Mouse (Mus musculus) thymus, postnatal 0 days (tissue): ENCODE measurements around the gene Map4. TPM values are rescaled to one million over a fixed set of nuclear protein-coding genes. Genes with fewer than 3 reads are reported as not detected.
"Not testable (repeated sequence)": the region's sequence is repeated elsewhere in the genome, so short reads cannot be mapped to it uniquely, and the experiment has no call there.

Experiments used
- DNase-seq: peaks from one replicate; pipeline ENCODE4 v3.0.0-alpha.2; 2015; ENCODE audit warnings: low spot score
- polyA plus RNA-seq: library from polyadenylated mRNA; unstranded; fragments of >200 nt; fragmentation: Nextera tagmentation; extraction: Ambion mirVana; gene quantifications from 2 replicates; pipeline ENCODE4 v1.2.1, GENCODE M21; 2015

The Map4 gene
- polyA plus RNA-seq, 1 experiment from 2014 or later, result 71.6 TPM

- no peak for DNase-seq
Measured at GRCm38 (mm10) chr9:109917931-109918330, 13.3 kb upstream of the Map4 start.

DNA sequence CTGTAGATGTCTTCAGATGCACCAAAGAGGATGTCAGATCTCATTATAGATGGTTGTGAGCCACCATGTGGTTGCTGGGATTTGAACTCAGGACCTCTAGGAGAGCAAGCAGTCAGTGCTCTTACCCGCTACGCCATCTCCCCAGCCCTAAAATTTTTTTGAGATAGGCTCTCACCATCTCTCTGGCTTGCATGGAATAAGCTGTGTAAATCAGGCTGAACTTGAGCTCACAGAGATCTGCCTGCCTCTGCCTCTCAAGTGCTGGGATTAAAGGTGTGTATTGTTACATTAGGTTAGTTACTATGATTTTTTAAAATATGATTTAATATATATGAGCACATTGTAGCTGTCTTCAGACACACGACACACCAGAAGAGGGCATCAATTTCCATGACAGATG is 2.1 kb upstream of the Map4 start:
- no peak for DNase-seq

- no peak for DNase-seq
Measured at GRCm38 (mm10) chr9:109930063-109930462, 1.2 kb upstream of the Map4 start.

DNA sequence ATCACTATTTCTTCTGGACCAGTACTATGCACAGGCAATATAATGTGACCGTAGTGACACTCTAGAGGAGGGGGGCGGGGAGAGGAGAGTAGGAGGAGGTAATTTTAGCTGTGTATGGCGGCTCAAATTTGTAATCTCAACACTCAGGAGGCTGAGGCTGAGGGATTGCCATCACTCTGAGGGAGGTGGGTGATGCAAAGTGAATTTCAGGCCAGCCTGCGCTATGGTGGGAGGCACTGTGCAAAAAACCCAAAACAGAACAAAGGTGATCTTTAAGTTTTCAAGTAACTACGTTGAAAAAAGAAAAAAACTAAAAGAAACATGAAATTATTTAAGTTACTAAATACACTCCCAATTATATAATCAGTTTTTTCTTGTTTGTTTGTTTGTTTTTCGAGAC is 508 bp upstream of the Map4 start:
- peak; percentile 5 for DNase-seq

GRCm38 (mm10) chr9:109932361-109932755 is 1.1 kb downstream of the Map4 start:
- DNase-seq, result peak; percentile 24

DNA sequence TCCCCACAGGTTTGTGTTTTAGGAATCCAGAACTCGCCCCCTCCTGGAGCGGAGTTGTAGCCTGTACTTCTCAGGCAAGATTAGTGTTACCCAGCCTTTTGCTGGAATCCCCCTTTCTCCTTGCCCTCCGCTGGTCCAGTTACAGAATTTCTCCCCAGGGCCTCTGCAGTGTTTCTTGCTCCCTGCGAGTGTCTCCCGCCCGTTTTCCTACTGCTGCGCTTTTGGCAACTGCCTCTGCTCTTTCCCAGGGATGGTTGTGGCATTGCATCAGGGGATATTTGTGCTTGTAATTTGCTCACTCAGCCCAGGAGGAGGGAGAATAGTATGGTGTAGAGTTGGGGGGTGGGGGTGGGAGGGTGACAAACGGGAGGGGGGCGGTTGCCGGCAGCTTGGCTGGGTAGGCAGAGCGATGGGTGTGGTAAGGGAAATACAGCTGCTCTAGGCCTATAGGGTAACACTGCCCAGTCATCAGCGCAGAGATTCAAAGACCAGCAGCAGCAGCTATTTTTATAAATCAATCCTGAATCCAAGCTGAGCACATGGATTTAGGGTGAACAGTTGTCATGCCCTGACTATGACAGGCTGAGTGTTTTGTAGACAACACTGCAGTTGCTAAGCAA is 1.6 kb downstream of the Map4 start:
- DNase-seq, result no peak

- DNase-seq, result peak; percentile 10
Measured at GRCm38 (mm10) chr9:109939401-109939800, 8.1 kb downstream of the Map4 start.

DNA sequence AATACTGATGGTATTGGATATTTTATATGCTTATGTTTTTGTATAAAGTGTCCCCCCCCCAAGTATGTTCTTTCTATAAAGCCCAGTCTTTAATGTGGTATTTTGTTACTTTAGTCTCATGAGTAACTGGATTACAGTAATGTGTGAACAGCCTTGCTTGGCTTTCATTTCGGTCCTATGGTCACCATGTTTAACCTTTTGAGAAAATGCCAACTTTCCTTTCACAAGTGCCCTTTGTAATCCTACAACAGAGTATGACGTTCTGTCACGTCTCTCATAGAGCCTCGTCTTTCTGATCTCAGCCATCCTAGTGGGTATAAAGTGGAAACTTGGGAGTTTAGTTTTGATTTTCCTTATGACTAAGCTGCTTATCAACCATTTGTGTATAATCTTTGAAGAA is 11.5 kb downstream of the Map4 start:
- DNase-seq, result no peak

DNA sequence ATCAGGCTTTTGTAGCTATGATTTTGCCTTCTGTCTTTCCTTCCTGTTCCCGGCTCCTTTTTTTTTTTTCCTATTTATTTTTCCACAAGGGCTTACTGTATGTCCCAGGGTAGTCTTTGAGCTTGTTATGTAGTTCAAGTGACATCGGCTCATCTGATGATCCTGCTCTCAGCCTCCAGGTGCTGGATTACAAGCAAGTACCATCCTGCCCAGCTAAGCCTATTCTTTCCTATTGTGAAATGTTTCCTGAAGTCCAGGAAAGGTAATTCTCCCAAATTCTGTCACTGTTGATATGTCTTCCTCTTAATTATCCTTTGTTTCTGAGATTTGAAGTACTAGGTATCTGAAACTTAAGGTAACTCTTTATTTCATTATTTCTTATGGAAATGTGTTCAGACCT is 13.5 kb downstream of the Map4 start:
- no peak for DNase-seq

DNA sequence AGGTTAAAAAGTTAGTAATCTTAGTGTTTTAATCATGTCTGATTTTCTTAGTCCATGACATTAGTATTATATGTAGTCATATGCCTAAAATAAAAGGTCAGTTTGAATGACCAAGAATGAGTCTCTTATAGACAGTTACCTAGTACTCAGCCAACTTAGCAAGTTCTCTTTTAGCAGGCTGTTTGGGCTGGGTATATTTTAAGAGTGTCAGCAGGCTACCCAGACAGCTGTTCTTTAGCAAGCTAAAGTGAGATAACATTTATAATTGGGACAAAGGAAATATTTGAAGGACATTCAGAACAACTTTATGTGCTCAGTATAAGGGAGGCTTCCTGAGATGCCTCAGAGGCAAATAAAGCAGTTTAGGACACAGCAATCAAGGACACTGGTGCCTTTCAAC is 17.3 kb downstream of the Map4 start:
- DNase-seq, result no peak

- DNase-seq, result no peak
Measured at GRCm38 (mm10) chr9:109949801-109950200, 18.5 kb downstream of the Map4 start.

- DNase-seq, result no peak
Measured at GRCm38 (mm10) chr9:109953538-109953937, 22.3 kb downstream of the Map4 start.

DNA sequence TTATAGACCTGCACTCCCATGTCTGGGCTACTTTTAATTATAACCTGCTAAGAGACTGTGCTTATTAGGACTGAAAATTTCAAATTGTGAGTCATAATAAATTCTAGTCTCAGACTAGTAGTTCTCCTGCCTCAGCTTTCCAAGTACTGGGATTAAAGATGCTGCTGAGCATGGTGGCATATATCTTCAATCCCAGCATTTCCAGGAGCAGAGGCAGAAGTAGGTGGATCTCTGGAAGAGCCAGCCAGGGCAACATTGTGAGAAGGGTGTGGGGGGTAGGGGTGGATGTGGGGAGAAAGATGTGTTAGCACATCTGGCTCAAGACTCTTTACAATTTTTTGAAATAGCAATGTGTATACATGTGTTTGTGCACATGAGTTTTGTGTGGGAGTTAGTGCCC is 23.4 kb downstream of the Map4 start:
- no peak for DNase-seq

- no peak for DNase-seq
Measured at GRCm38 (mm10) chr9:109959456-109960150, 28.3 kb downstream of the Map4 start.

DNA sequence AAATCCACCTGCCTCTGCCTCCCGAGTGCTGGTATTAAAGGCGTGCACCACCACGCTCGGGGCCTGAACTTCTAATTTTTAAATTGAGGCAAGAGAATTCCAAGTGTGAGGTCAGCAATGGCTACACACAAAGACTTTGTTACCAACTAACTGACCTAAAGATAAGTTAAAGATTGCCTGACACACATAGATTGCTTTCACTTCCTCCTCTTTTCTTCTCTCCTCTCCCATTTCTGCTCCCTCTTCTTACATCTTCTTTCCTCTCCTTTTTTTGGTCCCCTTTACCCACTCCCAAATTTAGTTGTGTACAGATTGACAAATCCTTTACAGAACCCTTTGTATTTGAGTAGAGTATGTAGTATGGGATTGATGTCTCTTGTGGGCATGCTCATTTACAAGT is 29.3 kb downstream of the Map4 start:
- DNase-seq, result no peak

DNA sequence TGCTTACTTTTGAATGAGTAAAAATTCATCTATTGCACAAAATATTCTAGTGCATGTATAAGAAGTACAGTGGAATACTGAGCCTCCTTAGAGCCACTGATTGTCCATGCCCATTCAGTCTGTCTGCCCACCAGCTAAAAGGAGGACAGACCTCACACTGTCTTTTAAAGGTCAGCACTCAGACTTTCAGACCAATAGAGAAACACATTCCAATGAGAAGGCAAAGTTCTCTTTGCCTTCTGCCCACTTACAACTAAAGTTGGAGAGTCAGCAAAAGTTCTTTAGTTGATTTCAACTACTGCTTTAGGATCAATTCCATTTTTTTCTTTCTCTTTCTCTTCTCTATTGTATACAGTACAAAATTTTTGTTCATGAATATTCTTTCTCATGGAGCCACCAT is 33.5 kb downstream of the Map4 start:
- no peak for DNase-seq

- no peak for DNase-seq
Measured at GRCm38 (mm10) chr9:109968351-109969116, 37.3 kb downstream of the Map4 start.

GRCm38 (mm10) chr9:109969181-109969580 is 37.9 kb downstream of the Map4 start:
- DNase-seq, result no peak

- DNase-seq, result no peak
Measured at GRCm38 (mm10) chr9:109969792-109970336, 38.6 kb downstream of the Map4 start.

- not testable (repeated sequence) for DNase-seq
Measured at GRCm38 (mm10) chr9:109971711-109972110, 40.5 kb downstream of the Map4 start.

DNA sequence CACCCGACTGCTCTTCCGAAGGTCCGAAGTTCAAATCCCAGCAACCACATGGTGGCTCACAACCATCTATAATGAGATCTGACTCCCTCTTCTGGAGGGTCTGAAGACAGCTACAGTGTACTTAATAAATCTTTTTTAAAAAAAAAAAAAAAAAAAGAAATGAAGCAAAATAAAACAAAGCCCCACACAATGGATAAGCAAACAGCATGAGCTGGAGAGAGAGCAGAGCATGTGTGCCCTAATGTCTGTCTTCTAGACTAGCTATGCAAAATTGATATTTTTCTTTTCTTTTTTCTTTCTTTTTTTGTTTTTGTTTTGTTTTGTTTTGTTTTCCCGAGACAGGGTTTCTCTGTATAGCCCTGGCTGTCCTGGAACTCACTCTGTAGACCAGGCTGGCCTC is 49.0 kb downstream of the Map4 start:
- not testable (repeated sequence) for DNase-seq

GRCm38 (mm10) chr9:109985416-109985815 is 54.2 kb downstream of the Map4 start:
- peak; percentile 77 for DNase-seq
